Mouse (Mus musculus) liver, embryonic 15.5 days (tissue): ENCODE data around the gene Fnbp1l. TPM values are rescaled to one million over a fixed set of nuclear protein-coding genes. Genes with fewer than 3 reads are reported as not detected.
A peak's percentile ranks its signal among the peaks of the same experiment; 100 is the strongest.

Source experiments
- ATAC-seq: fragments of 200-750 bp; cut with Nextera tagmentation; 2 replicates; pipeline ENCODE4 v1.8.0; 2017; ENCODE audit warnings: moderate number of reproducible peaks, mild to moderate bottlenecking, moderate library complexity; ENCODE audit not compliant: insufficient read depth
- H3K27ac ChIP-seq: fragments of 300-500 bp; sonication (generic); replicated peaks from 2 replicates; pipeline ENCODE4 v1.5.1; 2015; ENCODE audit warnings: mild to moderate bottlenecking, inconsistent platforms
- H3K27me3 ChIP-seq: fragments of 300-500 bp; sonication (generic); 2 replicates; pipeline ENCODE4 v1.6.1; 2015; ENCODE audit warnings: mild to moderate bottlenecking, inconsistent platforms
- H3K36me3 ChIP-seq: fragments of 300-500 bp; sonication (generic); replicated peaks from 2 replicates; pipeline ENCODE4 v1.6.1; 2015; ENCODE audit warnings: moderate library complexity, mild to moderate bottlenecking, inconsistent platforms
- H3K4me1 ChIP-seq: fragments of 300-500 bp; sonication (generic); replicated peaks from 2 replicates; pipeline ENCODE4 v1.6.1; 2015; ENCODE audit warnings: inconsistent platforms
- H3K4me2 ChIP-seq: fragments of 300-500 bp; sonication (generic); 2 replicates; pipeline ENCODE4 v1.6.1; 2015; ENCODE audit warnings: moderate library complexity, mild to moderate bottlenecking, inconsistent platforms
- H3K4me3 ChIP-seq: fragments of 300-500 bp; sonication (generic); replicated peaks from 2 replicates; pipeline ENCODE4 v1.5.1; 2015; ENCODE audit warnings: mild to moderate bottlenecking, inconsistent platforms
- H3K9ac ChIP-seq: fragments of 300-500 bp; sonication (generic); 2 replicates; pipeline ENCODE4 v1.6.1; 2015; ENCODE audit warnings: moderate library complexity, mild to moderate bottlenecking, inconsistent platforms
- H3K9me3 ChIP-seq: fragments of 300-500 bp; sonication (generic); replicated peaks from 2 replicates; pipeline ENCODE4 v1.6.1; 2016; ENCODE audit warnings: inconsistent platforms
- WGBS: fragments of 180-500 bp; shearing (Covaris S2); methylation state at CpG from one replicate; pipeline ENCODE4 v1.1.7; 2015; ENCODE audit warnings: mixed read lengths; ENCODE audit not compliant: insufficient replicate concordance; 5-methylcytosine and 5-hydroxymethylcytosine counted together
- polyA plus RNA-seq: library from polyadenylated mRNA; unstranded; fragments of >200 nt; fragmentation: Nextera tagmentation; extraction: Ambion mirVana; gene quantifications from 2 replicates; pipeline ENCODE4 v1.2.1, GENCODE M21; 2015

The Fnbp1l gene
- polyA plus RNA-seq, 1 experiment from 2014 or later: 3.5 TPM

- Histone ChIP-seq H3K27ac (no peak overlapping the region), H3K9me3 (no peaks in the 10 kb centered on the region), H3K4me2 (peak overlapping the region; percentile 55), H3K4me1 (peaks cover 14% of the 10 kb centered on the region; the same call in 1 of the 2 replicates), H3K4me3 (no peak overlapping the region), H3K9ac (no peak overlapping the region), H3K36me3 (no peaks in the 10 kb centered on the region), H3K27me3 (no peaks in the 10 kb centered on the region)
- ATAC-seq: no peak
- 33% methylated on average over 3 of the region's 3 CpGs for WGBS
These were observed 9.4 kb upstream of the Fnbp1l start for GRCm38 (mm10) chr3:122628956-122629355.

GRCm38 (mm10) chr3:122628546-122628945 is 9.0 kb upstream of the Fnbp1l start:
- peak; percentile 40; the same call in 1 of the 2 replicates for ATAC-seq
- Histone ChIP-seq H3K27me3 (no peaks in the 10 kb centered on the region), H3K9me3 (no peaks in the 10 kb centered on the region), H3K27ac (no peak overlapping the region), H3K4me1 (peaks cover 14% of the 10 kb centered on the region; the same call in 1 of the 2 replicates), H3K36me3 (no peaks in the 10 kb centered on the region), H3K9ac (no peak overlapping the region), H3K4me2 (no peak overlapping the region), H3K4me3 (no peak overlapping the region)
- 78% methylated on average over 10 of the region's 10 CpGs for WGBS

- no peak for ATAC-seq
- no peaks in the 10 kb centered on the region for H3K9me3 ChIP-seq
These were observed 8.3 kb upstream of the Fnbp1l start for GRCm38 (mm10) chr3:122627846-122628245.

GRCm38 (mm10) chr3:122624591-122624990 is 5.1 kb upstream of the Fnbp1l start:
- WGBS: 68% methylated on average over 6 of the region's 6 CpGs
- Histone ChIP-seq H3K4me1 (peaks cover 10% of the 10 kb centered on the region; the same call in 1 of the 2 replicates), H3K9ac (no peak overlapping the region), H3K27me3 (peaks cover 17% of the 10 kb centered on the region), H3K4me2 (no peak overlapping the region), H3K36me3 (no peaks in the 10 kb centered on the region), H3K4me3 (no peak overlapping the region), H3K27ac (no peak overlapping the region), H3K9me3 (no peaks in the 10 kb centered on the region)
- ATAC-seq: no peak

More at GRCm38 (mm10) chr3:122627846-122628245, 8.3 kb upstream of the Fnbp1l start:
- 71% methylated on average over 6 of the region's 6 CpGs for WGBS
- H3K4me3 ChIP-seq: no peak overlapping the region
- no peak overlapping the region for H3K27ac ChIP-seq
- H3K27me3 ChIP-seq: no peaks in the 10 kb centered on the region
- no peak overlapping the region for H3K4me2 ChIP-seq
- no peaks in the 10 kb centered on the region for H3K36me3 ChIP-seq
- H3K4me1 ChIP-seq: peaks cover 14% of the 10 kb centered on the region; the same call in 1 of the 2 replicates
- H3K9ac ChIP-seq: no peak overlapping the region

GRCm38 (mm10) chr3:122620285-122620931 is 893 bp upstream of the Fnbp1l start:
- Histone ChIP-seq H3K9me3 (no peaks in the 10 kb centered on the region), H3K27ac (peak overlapping the region; percentile 41; the same call in 1 of the 2 replicates), H3K9ac (no peak overlapping the region), H3K36me3 (no peaks in the 10 kb centered on the region), H3K27me3 (peaks cover 41% of the 10 kb centered on the region), H3K4me3 (peak overlapping the region; percentile 65), H3K4me2 (peak overlapping the region; percentile 68), H3K4me1 (peaks cover 16% of the 10 kb centered on the region)
- under 1% methylated on average over 21 of the region's 21 CpGs for WGBS
- ATAC-seq: peak; percentile 21; the same call in 1 of the 2 replicates

GRCm38 (mm10) chr3:122619931-122620284 is 393 bp upstream of the Fnbp1l start:
- H3K36me3 ChIP-seq: no peaks in the 10 kb centered on the region
- H3K27ac ChIP-seq: peak overlapping the region; percentile 72
- ATAC-seq: peak; percentile 42
- peaks cover 16% of the 10 kb centered on the region for H3K4me1 ChIP-seq
- peak overlapping the region; percentile 68 for H3K4me2 ChIP-seq
- no peaks in the 10 kb centered on the region for H3K9me3 ChIP-seq
- H3K9ac ChIP-seq: peak overlapping the region; percentile 40; the same call in 1 of the 2 replicates
- WGBS: under 1% methylated on average over 20 of the region's 20 CpGs
- H3K4me3 ChIP-seq: peak overlapping the region; percentile 65
- peaks cover 41% of the 10 kb centered on the region for H3K27me3 ChIP-seq

GRCm38 (mm10) chr3:122618402-122618801 is 1.1 kb downstream of the Fnbp1l start:
- Histone ChIP-seq H3K36me3 (no peaks in the 10 kb centered on the region), H3K4me2 (peak overlapping the region; percentile 68), H3K27me3 (peaks cover 41% of the 10 kb centered on the region), H3K27ac (0 out of 2 replicates have a peak overlapping the region, but pooled peaks have one; percentile 70), H3K9me3 (no peaks in the 10 kb centered on the region), H3K4me3 (peak overlapping the region; percentile 65), H3K4me1 (peaks cover 10% of the 10 kb centered on the region), H3K9ac (no peak overlapping the region)
- 2% methylated on average over 30 of the region's 30 CpGs for WGBS
- no peak for ATAC-seq

GRCm38 (mm10) chr3:122617613-122618340 is 1.7 kb downstream of the Fnbp1l start:
- Histone ChIP-seq H3K36me3 (no peaks in the 10 kb centered on the region), H3K4me1 (peaks cover 10% of the 10 kb centered on the region), H3K27me3 (peaks cover 41% of the 10 kb centered on the region), H3K9ac (no peak overlapping the region), H3K9me3 (no peaks in the 10 kb centered on the region), H3K27ac (no peak overlapping the region), H3K4me3 (peak overlapping the region; percentile 65), H3K4me2 (peak overlapping the region; percentile 68)
- 52% methylated on average over 9 of the region's 9 CpGs for WGBS
- ATAC-seq: no peak

GRCm38 (mm10) chr3:122612537-122612936 is 7.0 kb downstream of the Fnbp1l start:
- WGBS: 44% methylated on average over 6 of the region's 6 CpGs
- H3K4me3 ChIP-seq: no peak overlapping the region
- no peaks in the 10 kb centered on the region for H3K36me3 ChIP-seq
- H3K9ac ChIP-seq: no peak overlapping the region
- peaks cover 3% of the 10 kb centered on the region for H3K27me3 ChIP-seq
- no peaks in the 10 kb centered on the region for H3K9me3 ChIP-seq
- no peak for ATAC-seq
- H3K27ac ChIP-seq: no peak overlapping the region
- H3K4me2 ChIP-seq: no peak overlapping the region
- H3K4me1 ChIP-seq: no peaks in the 10 kb centered on the region; the same call in 1 of the 2 replicates

- Histone ChIP-seq H3K27me3 (no peaks in the 10 kb centered on the region), H3K27ac (no peak overlapping the region), H3K4me1 (no peaks in the 10 kb centered on the region; the same call in 1 of the 2 replicates), H3K4me3 (no peak overlapping the region), H3K9me3 (no peaks in the 10 kb centered on the region), H3K36me3 (no peaks in the 10 kb centered on the region), H3K9ac (no peak overlapping the region), H3K4me2 (no peak overlapping the region)
- 33% methylated on average over 5 of the region's 5 CpGs for WGBS
- ATAC-seq: no peak
These were observed 7.8 kb downstream of the Fnbp1l start for GRCm38 (mm10) chr3:122611761-122612160.

- Histone ChIP-seq H3K4me2 (no peak overlapping the region), H3K36me3 (no peaks in the 10 kb centered on the region), H3K9me3 (no peaks in the 10 kb centered on the region), H3K9ac (no peak overlapping the region), H3K4me3 (no peak overlapping the region), H3K27ac (no peak overlapping the region), H3K4me1 (no peaks in the 10 kb centered on the region), H3K27me3 (no peaks in the 10 kb centered on the region)
- ATAC-seq: peak; percentile 28; the same call in 1 of the 2 replicates
- whole genome bisulfite sequencing: 44% methylated on average over 10 of the region's 10 CpGs
These were observed 13.3 kb downstream of the Fnbp1l start for GRCm38 (mm10) chr3:122606105-122606801.
